Mouse (Mus musculus) liver, embryonic 14.5 days (tissue): ENCODE measurements around the gene Msantd1. TPM values are rescaled to one million over a fixed set of nuclear protein-coding genes. Genes with fewer than 3 reads are reported as not detected.

ENCODE experiments used
- ATAC-seq: fragments of 200-750 bp; cut with Nextera tagmentation; 2 replicates; pipeline ENCODE4 v1.8.0; 2017; ENCODE audit warnings: moderate number of reproducible peaks, mild to moderate bottlenecking, moderate library complexity; ENCODE audit not compliant: insufficient read depth
- DNase-seq, 3 experiments: peaks; one replicate each; pipeline ENCODE4 v3.0.0-alpha.2; 2012 to 2013; ENCODE audit warnings: low read depth in 3 of 3, low spot score in 3 of 3
- H3K27ac ChIP-seq: fragments of 300-500 bp; sonication (generic); 2 replicates; pipeline ENCODE4 v1.5.1; 2014; ENCODE audit warnings: moderate library complexity, mild to moderate bottlenecking, control low read depth, inconsistent platforms
- H3K27me3 ChIP-seq: fragments of 300-500 bp; sonication (generic); 2 replicates; pipeline ENCODE4 v1.6.1; 2014; ENCODE audit warnings: mild to moderate bottlenecking, low read length, moderate library complexity; ENCODE audit not compliant: control insufficient read depth, insufficient read depth
- H3K36me3 ChIP-seq: fragments of 300-500 bp; sonication (generic); replicated peaks from 2 replicates; pipeline ENCODE4 v1.6.1; 2014; ENCODE audit warnings: low read depth; ENCODE audit not compliant: control insufficient read depth, insufficient read depth
- H3K4me1 ChIP-seq, 2 experiments: fragments of 200-500 bp in 1 of 2; fragments of 300-500 bp in 1 of 2; sonication (generic) in 1 of 2; replicated peaks; 2 replicates each; pipeline ENCODE4 v1.6.1; 2012 to 2014; ENCODE audit warnings: antibody characterized with exemption in 1 of 2, inconsistent platforms in 1 of 2, low read length in 1 of 2; ENCODE audit not compliant: control insufficient read depth in 2 of 2, insufficient read depth in 2 of 2
- H3K4me2 ChIP-seq: fragments of 300-500 bp; sonication (generic); 2 replicates; pipeline ENCODE4 v1.6.1; 2014; ENCODE audit warnings: low read depth, mild to moderate bottlenecking, control low read depth, moderate library complexity
- H3K4me3 ChIP-seq, 2 experiments: fragments of 200-500 bp in 1 of 2; fragments of 300-500 bp in 1 of 2; sonication (generic) in 1 of 2; 2 replicates each; pipeline ENCODE4 v1.5.1; 2012 to 2014; ENCODE audit warnings: low read depth in 2 of 2, low read length in 2 of 2, mild to moderate bottlenecking in 2 of 2, control low read depth in 1 of 2, inconsistent platforms in 1 of 2, moderate library complexity in 1 of 2; ENCODE audit not compliant: insufficient read depth in 1 of 2
- H3K9ac ChIP-seq: fragments of 300-500 bp; sonication (generic); replicated peaks from 2 replicates; pipeline ENCODE4 v1.6.1; 2014; ENCODE audit warnings: mild to moderate bottlenecking, control low read depth, moderate library complexity
- H3K9me3 ChIP-seq: fragments of 300-500 bp; sonication (generic); 2 replicates; pipeline ENCODE4 v1.6.1; 2016; ENCODE audit warnings: low read length, mixed read lengths; ENCODE audit not compliant: control insufficient read depth
- CTCF ChIP-seq: IDR thresholded peaks from 2 replicates; pipeline ENCODE4 v1.5.1; 2016; ENCODE audit warnings: antibody characterized with exemption, low read depth, control low read depth
- EP300 ChIP-seq: IDR thresholded peaks from 2 replicates; pipeline ENCODE4 v1.6.1; 2016; ENCODE audit warnings: antibody characterized with exemption, low read depth
- WGBS: fragments of 180-500 bp; shearing (Covaris S2); extraction: QIAGEN DNeasy Blood & Tissue Kit; methylation state at CpG from one replicate; pipeline ENCODE4 v1.1.7; 2014; ENCODE audit not compliant: insufficient replicate concordance; 5-methylcytosine and 5-hydroxymethylcytosine counted together
- polyA plus RNA-seq, 2 experiments: library from polyadenylated mRNA; depleted of rRNA in 1 of 2; stranded (reverse) in 1 of 2; unstranded in 1 of 2; fragments of >200 nt; fragmentation: Nextera tagmentation in 1 of 2; extraction: Ambion mirVana in 1 of 2; gene quantifications; 2 replicates each; pipeline versions ENCODE4 v1.2.1 to v1.2.3; 2012 to 2014

Msantd1 gene
- polyA plus RNA-seq, 2 experiments = 0.17 to 1.2 TPM

- no peak overlapping the region for H3K4me3 ChIP-seq
- peaks cover 7 to 49% of the 10 kb centered on the region in 2 experiments for H3K4me1 ChIP-seq
- TF ChIP-seq EP300 = no peak
- no peak for TF ChIP-seq CTCF
- no peak overlapping the region for H3K4me2 ChIP-seq
- no peaks in the 10 kb centered on the region for H3K36me3 ChIP-seq
- H3K27me3 ChIP-seq = no peaks in the 10 kb centered on the region
- H3K27ac ChIP-seq = no peak overlapping the region; the same call in 1 of the 2 replicates
- DNase-seq = no peak
- no peaks in the 10 kb centered on the region for H3K9me3 ChIP-seq
- WGBS = 65% methylated on average over 6 of the region's 6 CpGs
- ATAC-seq = no peak
- H3K9ac ChIP-seq = no peak overlapping the region
Observed at GRCm38 (mm10) chr5:34954508-34954907, 46.7 kb downstream of the Msantd1 start.

DNA sequence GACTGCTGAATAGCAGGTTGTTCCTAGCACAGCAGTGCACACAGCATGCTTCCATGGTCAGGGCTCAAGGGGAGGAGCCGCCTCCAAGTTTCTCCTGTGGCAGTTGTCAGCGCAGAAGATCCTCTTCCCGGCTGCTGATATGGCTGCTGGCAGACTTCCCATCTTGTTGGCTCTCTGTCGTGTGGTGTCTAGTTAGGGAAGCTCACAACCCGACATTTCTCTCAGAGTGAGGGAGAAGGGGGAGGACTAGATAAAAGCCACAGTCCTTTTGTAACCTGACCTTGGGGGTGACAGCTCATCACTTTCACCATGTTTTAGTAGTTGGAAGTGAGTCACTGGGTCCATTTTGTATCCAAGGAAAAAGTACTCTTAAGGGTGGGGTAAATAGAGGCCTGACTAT lies 47.8 kb downstream of the Msantd1 start:
- Histone ChIP-seq H3K9ac (no peak overlapping the region), H3K9me3 (no peaks in the 10 kb centered on the region), H3K4me3 (no peak overlapping the region), H3K4me2 (no peak overlapping the region), H3K4me1 (peaks cover 15 to 52% of the 10 kb centered on the region in 2 experiments), H3K27ac (no peak overlapping the region), H3K27me3 (no peaks in the 10 kb centered on the region), H3K36me3 (no peaks in the 10 kb centered on the region)
- DNase-seq = no peak
- no peak for ATAC-seq
- no peak for TF ChIP-seq EP300
- TF ChIP-seq CTCF = no peak
- 31% methylated on average over 5 of the region's 5 CpGs for WGBS

DNA sequence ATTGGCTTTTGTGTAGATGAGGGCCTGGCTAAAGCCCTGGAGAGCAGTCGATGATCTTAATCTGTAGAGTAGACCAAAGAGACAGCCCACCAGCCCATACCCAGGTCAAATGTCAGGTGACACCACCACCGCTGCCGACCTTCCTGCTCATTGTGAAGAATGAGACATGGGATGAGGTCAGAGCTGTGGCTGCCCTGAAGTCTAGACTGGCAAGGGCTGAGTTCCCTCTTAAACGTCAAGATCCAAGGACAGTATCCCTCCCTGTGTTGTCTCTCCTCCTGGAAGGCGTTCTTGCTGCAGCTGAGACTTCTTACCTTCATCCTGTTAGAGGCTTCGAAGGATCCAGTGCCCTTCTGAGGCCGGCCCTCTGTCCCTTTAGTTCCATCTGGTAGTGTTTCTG lies 48.3 kb downstream of the Msantd1 start:
- TF ChIP-seq CTCF (no peak), EP300 (no peak)
- no peak for ATAC-seq
- no peak overlapping the region for H3K4me3 ChIP-seq
- H3K4me2 ChIP-seq = no peak overlapping the region
- no peaks in the 10 kb centered on the region for H3K36me3 ChIP-seq
- H3K9ac ChIP-seq = no peak overlapping the region
- H3K9me3 ChIP-seq = no peaks in the 10 kb centered on the region
- 71% methylated on average over 7 of the region's 7 CpGs for WGBS
- H3K27ac ChIP-seq = no peak overlapping the region
- H3K4me1 ChIP-seq = peaks cover 20 to 53% of the 10 kb centered on the region in 2 experiments
- no peaks in the 10 kb centered on the region for H3K27me3 ChIP-seq
- DNase-seq = no peak

- Histone ChIP-seq H3K9me3 (no peaks in the 10 kb centered on the region), H3K36me3 (no peaks in the 10 kb centered on the region), H3K4me1 (peaks cover 29 to 58% of the 10 kb centered on the region in 2 experiments), H3K4me2 (no peak overlapping the region), H3K9ac (no peak overlapping the region), H3K4me3 (no peak overlapping the region), H3K27me3 (no peaks in the 10 kb centered on the region), H3K27ac (no peak overlapping the region; the same call in 1 of the 2 replicates)
- ATAC-seq (no peak), DNase-seq (no peak)
- WGBS = 70% methylated on average over 2 of the region's 2 CpGs
- TF ChIP-seq CTCF = no peak
Observed at GRCm38 (mm10) chr5:34957015-34957414, 49.2 kb downstream of the Msantd1 start.

DNA sequence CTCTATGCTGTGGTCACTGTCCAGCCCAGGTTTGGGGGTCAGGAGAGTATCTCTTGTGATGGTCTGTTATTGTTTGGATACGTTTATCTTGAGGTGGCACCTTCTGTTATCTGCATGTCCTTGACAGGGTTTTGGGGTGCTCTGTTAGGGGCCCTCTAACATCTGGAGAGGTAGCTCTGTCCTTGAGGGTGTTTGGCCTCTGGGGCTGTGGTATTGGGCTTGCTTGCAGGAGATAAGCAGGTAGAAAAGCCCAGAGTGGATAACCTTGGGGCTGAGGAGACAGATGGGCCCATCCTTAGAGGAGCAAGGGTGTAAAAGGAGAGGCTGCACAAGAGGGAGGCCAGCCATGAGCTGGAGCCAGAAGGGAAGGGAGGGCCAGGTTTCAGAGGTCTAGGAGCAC lies 52.2 kb downstream of the Msantd1 start:
- Histone ChIP-seq H3K9ac (peak overlapping the region; percentile 40), H3K9me3 (no peaks in the 10 kb centered on the region), H3K27ac (peak overlapping the region; percentile 55), H3K4me1 (peaks cover 38 to 64% of the 10 kb centered on the region in 2 experiments), H3K36me3 (no peaks in the 10 kb centered on the region), H3K4me2 (peak overlapping the region; percentile 37), H3K4me3 (no peak overlapping the region), H3K27me3 (no peaks in the 10 kb centered on the region)
- peak; percentile 97 for ATAC-seq
- no peak for TF ChIP-seq CTCF
- peak; percentile 99 for TF ChIP-seq EP300
- peak; percentile 82 to 88 (median 84) for DNase-seq
- WGBS = 10% methylated on average over 1 of the region's 1 CpGs
